Mouse (Mus musculus) ovary, adult 18-20 months (tissue): ENCODE results near the gene Chd6.
"Not testable (repeated sequence)": the region's sequence is repeated elsewhere in the genome, so short reads cannot be mapped to it uniquely, and the experiment has no call there.

Experiments used
- DNase-seq: peaks from one replicate; pipeline ENCODE4 v3.0.0; 2022; ENCODE audit warnings: low spot score, mixed read lengths

Chd6 gene

GRCm38 (mm10) chr2:160987503-160987902 lies 121.4 kb downstream of the Chd6 start:
- no peak for DNase-seq

GRCm38 (mm10) chr2:160982636-160983035 lies 126.2 kb downstream of the Chd6 start:
- no peak for DNase-seq

GRCm38 (mm10) chr2:160981791-160982190 lies 127.1 kb downstream of the Chd6 start:
- DNase-seq, result no peak

GRCm38 (mm10) chr2:160978651-160979050 lies 130.2 kb downstream of the Chd6 start:
- DNase-seq, result peak; percentile 12

- DNase-seq, result peak; percentile 28
Measured at GRCm38 (mm10) chr2:160977248-160977647, 131.6 kb downstream of the Chd6 start.

- DNase-seq, result no peak
Measured at GRCm38 (mm10) chr2:160973648-160974215, 135.1 kb downstream of the Chd6 start.

GRCm38 (mm10) chr2:160972103-160972792 lies 136.6 kb downstream of the Chd6 start:
- DNase-seq, result no peak

- no peak for DNase-seq
Measured at GRCm38 (mm10) chr2:160962149-160962548, 146.7 kb downstream of the Chd6 start.

- DNase-seq, result no peak
Measured at GRCm38 (mm10) chr2:160960956-160961646, 147.8 kb downstream of the Chd6 start.

GRCm38 (mm10) chr2:160959901-160960300 lies 149.0 kb downstream of the Chd6 start:
- DNase-seq, result no peak

GRCm38 (mm10) chr2:160958737-160959136 lies 150.1 kb downstream of the Chd6 start:
- no peak for DNase-seq

GRCm38 (mm10) chr2:160957801-160958200 lies 151.1 kb downstream of the Chd6 start:
- not testable (repeated sequence) for DNase-seq

GRCm38 (mm10) chr2:160957307-160957706 lies 151.6 kb downstream of the Chd6 start:
- not testable (repeated sequence) for DNase-seq

GRCm38 (mm10) chr2:160955331-160955730 lies 153.5 kb downstream of the Chd6 start:
- no peak for DNase-seq

GRCm38 (mm10) chr2:160954541-160954940 lies 154.3 kb downstream of the Chd6 start:
- no peak for DNase-seq

GRCm38 (mm10) chr2:160953131-160953873 lies 155.6 kb downstream of the Chd6 start:
- no peak for DNase-seq

GRCm38 (mm10) chr2:160951595-160951994 lies 157.3 kb downstream of the Chd6 start:
- DNase-seq, result no peak

GRCm38 (mm10) chr2:160942443-160942842 lies 166.4 kb downstream of the Chd6 start:
- no peak for DNase-seq

- no peak for DNase-seq
Measured at GRCm38 (mm10) chr2:160940930-160941709, 167.8 kb downstream of the Chd6 start.

- DNase-seq, result no peak
Measured at GRCm38 (mm10) chr2:160934451-160934850, 174.4 kb downstream of the Chd6 start.

GRCm38 (mm10) chr2:160933890-160934289 lies 175.0 kb downstream of the Chd6 start:
- DNase-seq, result no peak

- DNase-seq, result no peak
Measured at GRCm38 (mm10) chr2:160932981-160933380, 175.9 kb downstream of the Chd6 start.
